Mouse (Mus musculus) urinary bladder, postnatal 25 days (tissue): Measurements from ENCODE around the gene Sf3b6.
A peak's percentile ranks its signal among the peaks of the same experiment; 100 is the strongest.

ENCODE experiments used
- DNase-seq: peaks from one replicate; pipeline ENCODE4 v3.0.0; 2022; ENCODE audit warnings: low spot score

Sf3b6 gene

GRCm38 (mm10) chr12:4841392-4841887, 24.1 kb downstream of the Sf3b6 start, which contains the start of gene Fkbp1b:
Gene Fkbp1b, minus strand, starts transcription at chr12:4841591.
- peak; percentile 25 for DNase-seq

GRCm38 (mm10) chr12:4842456-4842855, 25.1 kb downstream of the Sf3b6 start:
- DNase-seq, result no peak

- DNase-seq, result peak; percentile 79
Observed at GRCm38 (mm10) chr12:4842890-4843597, 25.7 kb downstream of the Sf3b6 start, which contains the start of gene Wdcp. Gene Wdcp, plus strand, starts transcription at chr12:4843303.

GRCm38 (mm10) chr12:4843741-4844140, 26.4 kb downstream of the Sf3b6 start:
- peak; percentile 17 for DNase-seq

GRCm38 (mm10) chr12:4856160-4856559, 38.8 kb downstream of the Sf3b6 start:
- DNase-seq, result no peak

GRCm38 (mm10) chr12:4856834-4857233, 39.5 kb downstream of the Sf3b6 start:
- no peak for DNase-seq

- DNase-seq, result no peak
Observed at GRCm38 (mm10) chr12:4859241-4859914, 42.0 kb downstream of the Sf3b6 start.

GRCm38 (mm10) chr12:4862672-4863071, 45.3 kb downstream of the Sf3b6 start:
- no peak for DNase-seq

GRCm38 (mm10) chr12:4863654-4864337, 46.5 kb downstream of the Sf3b6 start:
- no peak for DNase-seq

GRCm38 (mm10) chr12:4864338-4864690, 47.0 kb downstream of the Sf3b6 start:
- no peak for DNase-seq

- no peak for DNase-seq
Observed at GRCm38 (mm10) chr12:4868924-4869323, 51.6 kb downstream of the Sf3b6 start.

- no peak for DNase-seq
Observed at GRCm38 (mm10) chr12:4871260-4871659, 53.9 kb downstream of the Sf3b6 start.

GRCm38 (mm10) chr12:4872273-4872672, 54.9 kb downstream of the Sf3b6 start:
- DNase-seq, result no peak

- DNase-seq, result no peak
Observed at GRCm38 (mm10) chr12:4872983-4873477, 55.7 kb downstream of the Sf3b6 start.

GRCm38 (mm10) chr12:4873531-4873930, 56.2 kb downstream of the Sf3b6 start:
- no peak for DNase-seq

GRCm38 (mm10) chr12:4874161-4874927, 57.0 kb downstream of the Sf3b6 start, which contains the start of gene Mfsd2b:
Gene Mfsd2b, minus strand, starts transcription at chr12:4874359.
- peak; percentile 58 for DNase-seq

GRCm38 (mm10) chr12:4875623-4876022, 58.3 kb downstream of the Sf3b6 start:
- no peak for DNase-seq
